Mouse (Mus musculus): ENCODE results near the gene Aatf.

GRCm38 (mm10) chr11:84442554-84443331 lies 70.6 kb downstream of the Aatf start:
- no peak for TF ChIP-seq POLR2A (IDR thresholded peaks at IDR 0.05; ENCODE audit: low read depth, low read length)
- no peak for TF ChIP-seq CTCF (IDR thresholded peaks at IDR 0.05; ENCODE audit: borderline replicate concordance, insufficient read depth, low read length)
